In genomic region chr3:65116958-65117357, GRCm38 (mm10) we compare ENCODE assay signal across 23 mouse cellular contexts. TPM values are rescaled to one million over a fixed set of nuclear protein-coding genes. Genes with fewer than 3 reads are reported as not detected.
DNase-seq lines count a peak whose midpoint lies in the region; ATAC-seq lines count a peak whose summit lies in the region.
"Had no signal": no experiment of that assay in that cellular context is flagged by ENCODE, and none has a peak within 500 bp of the region (broad histone marks: within the 10 kb centered on the region; RNA-seq: fewer than 3 reads in every experiment).

No protein-coding gene starts in this region.

- WGBS in limb, embryonic 12.5 days, result 55% methylated on average over 3 of the region's 3 CpGs
- 80% methylated on average over 3 of the region's 3 CpGs for WGBS in limb, embryonic 10.5 days

- H3K27ac ChIP-seq in limb, embryonic 12.5 days, result peak overlapping the region; percentile 67; the same call in 1 of the 2 replicates
- no peak overlapping the region for H3K27ac ChIP-seq in limb, embryonic 10.5 days
- H3K27ac ChIP-seq: forebrain, embryonic 15.5 days; hindbrain, embryonic 13.5 days had no signal

- H3K4me3 ChIP-seq in limb, embryonic 12.5 days (replicated peaks), result no peak overlapping the region
- no peak overlapping the region for H3K4me3 ChIP-seq in limb, embryonic 10.5 days
- H3K4me3 ChIP-seq: forebrain, embryonic 15.5 days; heart, embryonic 12.5 days; hindbrain, embryonic 13.5 days; megakaryocyte, embryonic 14.5 days; myocyte had no signal

- no peak for DNase-seq in cerebellum, postnatal 4 days (ENCODE audit: low spot score in 2 of 2)
- no peak for DNase-seq in limb, embryonic 10.5 days (ENCODE audit: low spot score)
- DNase-seq in cerebellum, postnatal 14 days, result peak; percentile 49 to 62
- peak; percentile 62 for DNase-seq in telencephalon, adult 2 months (ENCODE audit: low read depth, low spot score)
- no peak for DNase-seq in ovary, postnatal 14 days (ENCODE audit: low spot score)
- DNase-seq: adrenal gland, adult 8-10 months; heart, adult 11 months; heart, postnatal 14 days; kidney, adult 9 months; kidney, postnatal 25 days; lung, adult 18-20 months; midbrain, embryonic 14.5 days; thymus, postnatal 25 days had no signal

- H3K27me3 ChIP-seq in limb, embryonic 12.5 days, result no peaks in the 10 kb centered on the region
- no peaks in the 10 kb centered on the region for H3K27me3 ChIP-seq in limb, embryonic 10.5 days (ENCODE audit: low read depth, poor library complexity, severe bottlenecking)
- H3K27me3 ChIP-seq: forebrain, embryonic 15.5 days; heart, embryonic 12.5 days; hindbrain, embryonic 13.5 days; megakaryocyte, embryonic 14.5 days had no signal

- peak; percentile 63 for ATAC-seq in cerebellum, adult (ENCODE audit: insufficient number of reproducible peaks, low FRiP score, low TSS enrichment)
- ATAC-seq in limb, embryonic 12.5 days (ENCODE audit: insufficient number of reproducible peaks, insufficient read depth, low FRiP score, low TSS enrichment, low read depth), result no peak
- no peak for ATAC-seq in erythroblast, adult 5-6 weeks (replicated peaks; ENCODE audit: low FRiP score, poor library complexity, severe bottlenecking)
- ATAC-seq: forebrain, embryonic 15.5 days; Patski had no signal

- H3K36me3 ChIP-seq in limb, embryonic 12.5 days, result no peaks in the 10 kb centered on the region
- H3K36me3 ChIP-seq in limb, embryonic 10.5 days, result no peaks in the 10 kb centered on the region
- H3K36me3 ChIP-seq: forebrain, embryonic 15.5 days; heart, embryonic 12.5 days; hindbrain, embryonic 13.5 days had no signal

- no peak overlapping the region for H3K4me2 ChIP-seq in limb, embryonic 12.5 days
- H3K4me2 ChIP-seq: forebrain, embryonic 15.5 days; heart, embryonic 12.5 days; hindbrain, embryonic 13.5 days; liver, embryonic 11.5 days had no signal

- 0 out of 2 replicates have a peak, but pooled peaks cover 4% of the 10 kb centered on the region for H3K9me3 ChIP-seq in limb, embryonic 12.5 days
- no peaks in the 10 kb centered on the region for H3K9me3 ChIP-seq in limb, embryonic 10.5 days (replicated peaks)
- H3K9me3 ChIP-seq: forebrain, embryonic 15.5 days; hindbrain, embryonic 13.5 days; megakaryocyte, embryonic 14.5 days had no signal

- H3K9ac ChIP-seq in limb, embryonic 12.5 days (replicated peaks), result no peak overlapping the region
- H3K9ac ChIP-seq: forebrain, embryonic 15.5 days; heart, embryonic 12.5 days; hindbrain, embryonic 13.5 days had no signal

- H3K4me1 ChIP-seq in limb, embryonic 12.5 days (replicated peaks), result peaks cover 10% of the 10 kb centered on the region; the same call in 1 of the 2 replicates
- peaks cover 6% of the 10 kb centered on the region; the same call in 1 of the 2 replicates for H3K4me1 ChIP-seq in limb, embryonic 10.5 days
- H3K4me1 ChIP-seq: forebrain, embryonic 15.5 days; heart, embryonic 12.5 days; hindbrain, embryonic 13.5 days; megakaryocyte, embryonic 14.5 days had no signal

RNA-seq across cellular contexts. Expression of gene Kcnab1, which starts 7.8 kb away (rescaled TPM):
- 8.5 and 8.6 TPM in 2 replicates for polyA plus RNA-seq in limb, embryonic 12.5 days (2016; fragmentation: Nextera tagmentation; extraction: Ambion mirVana)
- 2.1 and 2.5 TPM in 2 replicates for polyA plus RNA-seq in limb, embryonic 10.5 days (2016; fragmentation: Nextera tagmentation; extraction: Ambion mirVana)
- not detected in 2 replicates for total RNA-seq in erythroblast, adult 5-6 weeks (2015; ENCODE audit: low replicate concordance)
- total RNA-seq in erythroblast, adult 5-6 weeks (2017; ENCODE audit: low replicate concordance), result not detected in 2 replicates

Comparison
In these comparisons a context has a peak if more than half of its experiments do, and no peak if none do; other contexts are left out.
1. DNase-seq: peak in cerebellum, postnatal 14 days (2 of 2) and telencephalon, adult 2 months (single experiment); none in cerebellum, postnatal 4 days (0 of 2), limb, embryonic 10.5 days (single experiment) and ovary, postnatal 14 days (single experiment).